Mouse (Mus musculus): ENCODE measurements around the gene Cnpy2. TPM values are rescaled to one million over a fixed set of nuclear protein-coding genes. Genes with fewer than 3 reads are reported as not detected.

The Cnpy2 gene
- total and polyA plus RNA-seq, 3 experiments, result 57.9 to 74.0 (median 60.5) TPM

GRCm38 (mm10) chr10:128335582-128335981, 13.3 kb downstream of the Cnpy2 start:
- no peak for DNase-seq (ENCODE audit: low spot score)
- Histone ChIP-seq H3K36me3 (replicated peaks) (peaks cover 15% of the 10 kb centered on the region), H3K4me3 (ENCODE audit: low read depth, low read length) (no peak overlapping the region), H3K9me3 (replicated peaks) (no peaks in the 10 kb centered on the region), H3K4me1 (ENCODE audit: insufficient read depth, low read depth, low read length) (peaks cover 60% of the 10 kb centered on the region), H3K27me3 (ENCODE audit: insufficient read depth, low read length) (no peaks in the 10 kb centered on the region)
- TF ChIP-seq GATA2 (IDR thresholded peaks at IDR 0.05; ENCODE audit: borderline replicate concordance, low read depth, low read length), result no peak
- no peak for TF ChIP-seq POLR2AphosphoS5 (IDR thresholded peaks at IDR 0.05; ENCODE audit: insufficient replicate concordance, low read depth, low read length)
- TF ChIP-seq CTCF (IDR thresholded peaks at IDR 0.05; ENCODE audit: low read depth, low read length), result peak; percentile 84
- no peak for TF ChIP-seq TAL1 (conservative IDR thresholded peaks at IDR 0.05; ENCODE audit: low read depth, low read length)
- TF ChIP-seq GATA1 (IDR thresholded peaks at IDR 0.05; ENCODE audit: borderline replicate concordance, low read length), result no peak
- ATAC-seq (ENCODE audit: extremely low read depth, insufficient number of reproducible peaks, low FRiP score, poor library complexity, severe bottlenecking), result no peak

GRCm38 (mm10) chr10:128336195-128336594, 13.9 kb downstream of the Cnpy2 start:
- no peaks in the 10 kb centered on the region for H3K27me3 ChIP-seq (ENCODE audit: insufficient read depth, low read length)
- ATAC-seq (ENCODE audit: extremely low read depth, insufficient number of reproducible peaks, low FRiP score, poor library complexity, severe bottlenecking) (no peak), DNase-seq (ENCODE audit: low spot score) (no peak)
- H3K4me1 ChIP-seq (ENCODE audit: insufficient read depth, low read depth, low read length), result peaks cover 64% of the 10 kb centered on the region
- no peaks in the 10 kb centered on the region for H3K9me3 ChIP-seq (replicated peaks)
- H3K4me3 ChIP-seq (ENCODE audit: low read depth, low read length), result no peak overlapping the region; the same call in 1 of the 2 replicates
- no peak for TF ChIP-seq POLR2AphosphoS5 (IDR thresholded peaks at IDR 0.05; ENCODE audit: insufficient replicate concordance, low read depth, low read length)
- TF ChIP-seq CTCF (IDR thresholded peaks at IDR 0.05; ENCODE audit: low read depth, low read length), result no peak
- no peak for TF ChIP-seq TAL1 (conservative IDR thresholded peaks at IDR 0.05; ENCODE audit: low read depth, low read length)
- peaks cover 20% of the 10 kb centered on the region for H3K36me3 ChIP-seq (replicated peaks)

- Histone ChIP-seq H3K36me3 (replicated peaks) (peaks cover 24% of the 10 kb centered on the region), H3K9me3 (replicated peaks) (no peaks in the 10 kb centered on the region), H3K27me3 (ENCODE audit: insufficient read depth, low read length) (no peaks in the 10 kb centered on the region), H3K4me1 (ENCODE audit: insufficient read depth, low read depth, low read length) (peaks cover 68% of the 10 kb centered on the region), H3K4me3 (ENCODE audit: low read depth, low read length) (peak overlapping the region; percentile 88; the same call in 1 of the 2 replicates)
- peak; percentile 36 for ATAC-seq (ENCODE audit: extremely low read depth, insufficient number of reproducible peaks, low FRiP score, poor library complexity, severe bottlenecking)
- TF ChIP-seq GATA1 (IDR thresholded peaks at IDR 0.05; ENCODE audit: borderline replicate concordance, low read length) (no peak), GATA2 (IDR thresholded peaks at IDR 0.05; ENCODE audit: borderline replicate concordance, low read depth, low read length) (no peak), TAL1 (conservative IDR thresholded peaks at IDR 0.05; ENCODE audit: low read depth, low read length) (peak; percentile 51), CTCF (IDR thresholded peaks at IDR 0.05; ENCODE audit: low read depth, low read length) (no peak), POLR2AphosphoS5 (IDR thresholded peaks at IDR 0.05; ENCODE audit: insufficient replicate concordance, low read depth, low read length) (no peak)
- no peak for DNase-seq (ENCODE audit: low spot score)
These were observed 14.3 kb downstream of the Cnpy2 start for GRCm38 (mm10) chr10:128336597-128336996.

- peaks cover 75% of the 10 kb centered on the region for H3K4me1 ChIP-seq (ENCODE audit: insufficient read depth, low read depth, low read length)
- peak; percentile 84 for DNase-seq (ENCODE audit: low spot score)
- no peaks in the 10 kb centered on the region for H3K27me3 ChIP-seq (ENCODE audit: insufficient read depth, low read length)
- H3K4me3 ChIP-seq (ENCODE audit: low read depth, low read length), result peak within 1 kb of the TSS; percentile 88
- peaks cover 29% of the 10 kb centered on the region for H3K36me3 ChIP-seq (replicated peaks)
- TF ChIP-seq TAL1 (conservative IDR thresholded peaks at IDR 0.05; ENCODE audit: low read depth, low read length) (no peak), CTCF (IDR thresholded peaks at IDR 0.05; ENCODE audit: low read depth, low read length) (no peak), POLR2AphosphoS5 (IDR thresholded peaks at IDR 0.05; ENCODE audit: insufficient replicate concordance, low read depth, low read length) (no peak), GATA1 (IDR thresholded peaks at IDR 0.05; ENCODE audit: borderline replicate concordance, low read length) (no peak), GATA2 (IDR thresholded peaks at IDR 0.05; ENCODE audit: borderline replicate concordance, low read depth, low read length) (no peak)
- no peaks in the 10 kb centered on the region for H3K9me3 ChIP-seq (replicated peaks)
- ATAC-seq (ENCODE audit: extremely low read depth, insufficient number of reproducible peaks, low FRiP score, poor library complexity, severe bottlenecking), result peak; percentile 90
These were observed 15.3 kb downstream of the Cnpy2 start, which contains the start of gene Cs for GRCm38 (mm10) chr10:128337306-128338181. TSS of gene Cs (plus strand) at chr10:128337734.

GRCm38 (mm10) chr10:128338415-128338814, 16.2 kb downstream of the Cnpy2 start:
- 0 out of 2 replicates have a peak, but pooled peaks have one; percentile 23 for ATAC-seq (ENCODE audit: extremely low read depth, insufficient number of reproducible peaks, low FRiP score, poor library complexity, severe bottlenecking)
- peak; percentile 52 for DNase-seq (ENCODE audit: low spot score)

GRCm38 (mm10) chr10:128338948-128339347, 16.7 kb downstream of the Cnpy2 start:
- DNase-seq (ENCODE audit: low spot score), result no peak
- no peak for ATAC-seq (ENCODE audit: extremely low read depth, insufficient number of reproducible peaks, low FRiP score, poor library complexity, severe bottlenecking)
- peaks cover 41% of the 10 kb centered on the region for H3K36me3 ChIP-seq (replicated peaks)
- TF ChIP-seq GATA2 (IDR thresholded peaks at IDR 0.05; ENCODE audit: borderline replicate concordance, low read depth, low read length) (no peak), GATA1 (IDR thresholded peaks at IDR 0.05; ENCODE audit: borderline replicate concordance, low read length) (no peak), POLR2AphosphoS5 (IDR thresholded peaks at IDR 0.05; ENCODE audit: insufficient replicate concordance, low read depth, low read length) (no peak), TAL1 (conservative IDR thresholded peaks at IDR 0.05; ENCODE audit: low read depth, low read length) (no peak), CTCF (IDR thresholded peaks at IDR 0.05; ENCODE audit: low read depth, low read length) (no peak)
- peaks cover 85% of the 10 kb centered on the region for H3K4me1 ChIP-seq (ENCODE audit: insufficient read depth, low read depth, low read length)
- no peaks in the 10 kb centered on the region for H3K27me3 ChIP-seq (ENCODE audit: insufficient read depth, low read length)
- H3K4me3 ChIP-seq (ENCODE audit: low read depth, low read length), result peak overlapping the region; percentile 88
- no peaks in the 10 kb centered on the region for H3K9me3 ChIP-seq (replicated peaks)

More at GRCm38 (mm10) chr10:128338415-128338814, 16.2 kb downstream of the Cnpy2 start:
- H3K9me3 ChIP-seq (replicated peaks), result no peaks in the 10 kb centered on the region
- peaks cover 82% of the 10 kb centered on the region for H3K4me1 ChIP-seq (ENCODE audit: insufficient read depth, low read depth, low read length)
- H3K36me3 ChIP-seq (replicated peaks), result peaks cover 37% of the 10 kb centered on the region
- H3K4me3 ChIP-seq (ENCODE audit: low read depth, low read length), result peak overlapping the region; percentile 88
- TF ChIP-seq GATA1 (IDR thresholded peaks at IDR 0.05; ENCODE audit: borderline replicate concordance, low read length) (no peak), GATA2 (IDR thresholded peaks at IDR 0.05; ENCODE audit: borderline replicate concordance, low read depth, low read length) (no peak)
- no peaks in the 10 kb centered on the region for H3K27me3 ChIP-seq (ENCODE audit: insufficient read depth, low read length)

Data from G1E (cell line).